Mouse (Mus musculus) lung, adult 2 months (tissue): ENCODE measurements at regions not wholly inside any gene's neighbourhood (a gene's known extent, or its start where the extent isn't known, plus 50 kb on each side); places are given as distances from the start of the nearest gene placed in this dataset.

Experiments
- CTCF ChIP-seq: fragments of 200-500 bp; IDR thresholded peaks from 2 replicates; pipeline ENCODE4 v1.5.1; 2011; ENCODE audit warnings: mild to moderate bottlenecking, low read length, control low read depth; ENCODE audit not compliant: insufficient read depth
- POLR2A ChIP-seq: fragments of 200-500 bp; IDR thresholded peaks from 2 replicates; pipeline ENCODE4 v1.6.1; 2011; ENCODE audit warnings: low read depth, mild to moderate bottlenecking, control low read depth, low read length, borderline replicate concordance; ENCODE audit errors: extremely low read depth

DNA sequence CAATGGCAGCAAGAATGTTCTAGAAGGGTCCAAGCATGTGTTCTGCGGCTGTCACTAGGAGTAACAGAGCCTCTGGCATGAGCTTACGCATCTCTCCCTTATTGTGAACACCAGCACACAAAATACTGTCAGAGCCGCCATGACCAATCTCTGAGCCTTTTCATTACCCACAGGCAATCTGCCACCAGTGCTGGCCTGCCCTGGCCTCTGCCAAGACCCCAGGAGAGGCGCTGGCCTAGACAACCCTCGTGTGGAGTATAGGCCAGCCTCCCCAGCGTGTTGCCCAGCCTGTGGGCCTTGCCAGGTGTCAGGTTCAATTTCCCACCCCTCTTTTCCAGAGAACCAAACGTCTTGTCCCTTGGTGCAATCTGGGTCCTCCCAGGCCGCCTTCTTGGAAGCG lies 62.0 kb upstream of the Eln start:
- TF ChIP-seq POLR2A (no peak), CTCF (no peak)
